Mouse (Mus musculus): ENCODE results near the gene Tas1r2. TPM values are rescaled to one million over a fixed set of nuclear protein-coding genes. Genes with fewer than 3 reads are reported as not detected.
A peak's percentile ranks its signal among the peaks of the same experiment; 100 is the strongest.

Gene Tas1r2
- polyA plus RNA-seq, 1 experiment = 1.2 TPM

DNA sequence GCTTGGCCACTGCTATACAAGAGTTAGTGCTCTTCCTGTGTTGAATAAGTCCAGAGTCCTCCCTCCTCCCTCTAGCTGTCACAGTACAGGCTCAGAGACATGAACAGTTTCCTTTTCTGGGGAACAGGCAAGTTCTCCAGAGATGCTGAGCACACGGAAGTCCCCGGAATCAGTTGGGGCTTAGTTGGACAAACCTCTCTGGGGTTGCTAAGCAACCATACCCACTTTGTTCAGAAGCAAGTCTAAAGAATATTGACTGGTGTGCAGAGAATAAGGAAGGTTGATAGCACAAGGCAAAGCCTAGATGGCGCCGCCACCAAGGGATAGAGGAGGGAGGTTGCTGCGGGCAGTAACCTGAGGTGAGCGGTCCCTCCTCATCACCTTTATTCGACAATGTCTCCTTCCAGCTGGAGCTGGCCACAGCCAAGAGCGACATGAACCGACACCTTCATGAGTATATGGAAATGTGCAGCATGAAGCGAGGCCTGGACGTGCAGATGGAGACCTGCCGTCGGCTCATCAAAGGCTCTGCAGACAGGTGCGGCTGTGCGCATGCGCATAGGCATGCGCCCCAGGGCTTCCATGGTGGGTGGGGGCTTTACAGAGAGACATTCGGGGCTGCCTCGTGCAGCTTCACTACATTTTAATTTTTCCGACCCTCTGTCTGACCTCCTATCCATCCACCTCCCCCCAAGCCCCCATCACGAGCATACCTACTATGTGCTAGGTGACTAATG lies 38.6 kb upstream of the Tas1r2 start:
- no peak for TF ChIP-seq MAX (IDR thresholded peaks at IDR 0.05)
- no peak for TF ChIP-seq FOSL1 (IDR thresholded peaks at IDR 0.05; ENCODE audit: insufficient read depth, low read length, poor library complexity, severe bottlenecking)
- TF ChIP-seq USF1 (IDR thresholded peaks at IDR 0.05; ENCODE audit: low read depth) = no peak
- no peak for TF ChIP-seq MYOG (IDR thresholded peaks at IDR 0.05; ENCODE audit: control insufficient read depth, extremely low read depth, insufficient read length)
- no peak for TF ChIP-seq MYOD1 (IDR thresholded peaks at IDR 0.05; ENCODE audit: control insufficient read depth, insufficient read length, low read depth)
- no peak for TF ChIP-seq CTCF (IDR thresholded peaks at IDR 0.05; ENCODE audit: control insufficient read depth, insufficient read depth, insufficient read length)
- no peak for TF ChIP-seq CEBPB (IDR thresholded peaks at IDR 0.05; ENCODE audit: low read depth)
- Histone ChIP-seq H3K4me3 (ENCODE audit: insufficient read depth, poor library complexity, severe bottlenecking) (no peak overlapping the region), H3K36me3 (ENCODE audit: control insufficient read depth, insufficient read depth) (peaks cover 73% of the 10 kb centered on the region), H3K79me2 (ENCODE audit: control insufficient read depth, insufficient read depth) (peaks cover 16% of the 10 kb centered on the region), H3K79me3 (ENCODE audit: low read depth) (peaks cover 3% of the 10 kb centered on the region), H3K27me3 (ENCODE audit: control insufficient read depth, insufficient read depth, insufficient read length) (no peaks in the 10 kb centered on the region), H3ac (ENCODE audit: control insufficient read depth, insufficient read length, low read depth) (no peak overlapping the region)

GRCm38 (mm10) chr4:139616276-139617000 lies 36.9 kb upstream of the Tas1r2 start:
- no peak for TF ChIP-seq USF1 (IDR thresholded peaks at IDR 0.05; ENCODE audit: low read depth)
- no peak for TF ChIP-seq CEBPB (IDR thresholded peaks at IDR 0.05; ENCODE audit: low read depth)
- no peak for TF ChIP-seq MYOG (IDR thresholded peaks at IDR 0.05; ENCODE audit: control insufficient read depth, extremely low read depth, insufficient read length)
- TF ChIP-seq CTCF (IDR thresholded peaks at IDR 0.05; ENCODE audit: control insufficient read depth, insufficient read depth, insufficient read length) = no peak
- no peak for TF ChIP-seq MYOD1 (IDR thresholded peaks at IDR 0.05; ENCODE audit: control insufficient read depth, insufficient read length, low read depth)
- no peak for TF ChIP-seq MAX (IDR thresholded peaks at IDR 0.05)
- no peak for TF ChIP-seq FOSL1 (IDR thresholded peaks at IDR 0.05; ENCODE audit: insufficient read depth, low read length, poor library complexity, severe bottlenecking)
- H3K36me3 ChIP-seq (ENCODE audit: control insufficient read depth, insufficient read depth) = peaks cover 63% of the 10 kb centered on the region
- no peak overlapping the region for H3K4me3 ChIP-seq (ENCODE audit: insufficient read depth, poor library complexity, severe bottlenecking)

GRCm38 (mm10) chr4:139617001-139617364 lies 36.4 kb upstream of the Tas1r2 start:
- H3K4me3 ChIP-seq (ENCODE audit: insufficient read depth, poor library complexity, severe bottlenecking) = no peak overlapping the region
- peaks cover 1% of the 10 kb centered on the region for H3K79me3 ChIP-seq (ENCODE audit: low read depth)
- H3ac ChIP-seq (ENCODE audit: control insufficient read depth, insufficient read length, low read depth) = no peak overlapping the region
- no peak for TF ChIP-seq CTCF (IDR thresholded peaks at IDR 0.05; ENCODE audit: control insufficient read depth, insufficient read depth, insufficient read length)
- TF ChIP-seq MYOG (IDR thresholded peaks at IDR 0.05; ENCODE audit: control insufficient read depth, extremely low read depth, insufficient read length) = no peak
- TF ChIP-seq FOSL1 (IDR thresholded peaks at IDR 0.05; ENCODE audit: insufficient read depth, low read length, poor library complexity, severe bottlenecking) = no peak
- TF ChIP-seq MAX (IDR thresholded peaks at IDR 0.05) = no peak
- no peak for TF ChIP-seq CEBPB (IDR thresholded peaks at IDR 0.05; ENCODE audit: low read depth)
- no peak for TF ChIP-seq MYOD1 (IDR thresholded peaks at IDR 0.05; ENCODE audit: control insufficient read depth, insufficient read length, low read depth)
- no peak for TF ChIP-seq USF1 (IDR thresholded peaks at IDR 0.05; ENCODE audit: low read depth)
- H3K79me2 ChIP-seq (ENCODE audit: control insufficient read depth, insufficient read depth) = peaks cover 10% of the 10 kb centered on the region
- H3K36me3 ChIP-seq (ENCODE audit: control insufficient read depth, insufficient read depth) = peaks cover 61% of the 10 kb centered on the region
- H3K27me3 ChIP-seq (ENCODE audit: control insufficient read depth, insufficient read depth, insufficient read length) = no peaks in the 10 kb centered on the region

More at GRCm38 (mm10) chr4:139616276-139617000, 36.9 kb upstream of the Tas1r2 start:
- Histone ChIP-seq H3ac (ENCODE audit: control insufficient read depth, insufficient read length, low read depth) (no peak overlapping the region), H3K79me2 (ENCODE audit: control insufficient read depth, insufficient read depth) (peaks cover 15% of the 10 kb centered on the region), H3K79me3 (ENCODE audit: low read depth) (peaks cover 3% of the 10 kb centered on the region), H3K27me3 (ENCODE audit: control insufficient read depth, insufficient read depth, insufficient read length) (no peaks in the 10 kb centered on the region)

GRCm38 (mm10) chr4:139619765-139620164 lies 33.6 kb upstream of the Tas1r2 start:
- no peaks in the 10 kb centered on the region for H3K79me3 ChIP-seq (ENCODE audit: low read depth)
- H3K4me3 ChIP-seq (ENCODE audit: insufficient read depth, poor library complexity, severe bottlenecking) = no peak overlapping the region
- H3K27me3 ChIP-seq (ENCODE audit: control insufficient read depth, insufficient read depth, insufficient read length) = no peaks in the 10 kb centered on the region
- H3K36me3 ChIP-seq (ENCODE audit: control insufficient read depth, insufficient read depth) = peaks cover 34% of the 10 kb centered on the region
- no peak for TF ChIP-seq MYOG (IDR thresholded peaks at IDR 0.05; ENCODE audit: control insufficient read depth, extremely low read depth, insufficient read length)
- H3K79me2 ChIP-seq (ENCODE audit: control insufficient read depth, insufficient read depth) = no peaks in the 10 kb centered on the region
- H3ac ChIP-seq (ENCODE audit: control insufficient read depth, insufficient read length, low read depth) = no peak overlapping the region

GRCm38 (mm10) chr4:139622373-139623282 lies 30.7 kb upstream of the Tas1r2 start, which contains the start of gene Aldh4a1:
Gene Aldh4a1, plus strand, starts transcription at chr4:139622866.
- no peaks in the 10 kb centered on the region for H3K79me3 ChIP-seq (ENCODE audit: low read depth)
- H3ac ChIP-seq (ENCODE audit: control insufficient read depth, insufficient read length, low read depth) = peak within 1 kb of the TSS; percentile 74
- no peaks in the 10 kb centered on the region for H3K27me3 ChIP-seq (ENCODE audit: control insufficient read depth, insufficient read depth, insufficient read length)
- no peaks in the 10 kb centered on the region for H3K79me2 ChIP-seq (ENCODE audit: control insufficient read depth, insufficient read depth)
- peaks cover 12% of the 10 kb centered on the region for H3K36me3 ChIP-seq (ENCODE audit: control insufficient read depth, insufficient read depth)
- TF ChIP-seq FOSL1 (IDR thresholded peaks at IDR 0.05; ENCODE audit: insufficient read depth, low read length, poor library complexity, severe bottlenecking) (no peak), MYOD1 (IDR thresholded peaks at IDR 0.05; ENCODE audit: control insufficient read depth, insufficient read length, low read depth) (peak; percentile 34), USF1 (IDR thresholded peaks at IDR 0.05; ENCODE audit: low read depth) (peak; percentile 14), MAX (IDR thresholded peaks at IDR 0.05) (no peak), CEBPB (IDR thresholded peaks at IDR 0.05; ENCODE audit: low read depth) (no peak)
- peak within 1 kb of the TSS; percentile 28 for H3K4me3 ChIP-seq (ENCODE audit: insufficient read depth, poor library complexity, severe bottlenecking)

Data from C2C12 (cell line).